Mouse (Mus musculus): ENCODE results near the gene Naip1.
A peak's percentile ranks its signal among the peaks of the same experiment; 100 is the strongest.
"Not testable (repeated sequence)": the region's sequence is repeated elsewhere in the genome, so short reads cannot be mapped to it uniquely, and the experiment has no call there.

The Naip1 gene

GRCm38 (mm10) chr13:100452415-100453127 is at the start of gene Naip1:
TSS of gene Naip1 (minus strand) at chr13:100452869.
- DNase-seq (ENCODE audit: low read depth): not testable (repeated sequence)

- not testable (repeated sequence) for DNase-seq (ENCODE audit: low read depth)
These were observed 47.0 kb upstream of the Naip1 start for GRCm38 (mm10) chr13:100499625-100500024.

- no peak for DNase-seq (ENCODE audit: low read depth)
These were observed 42.7 kb upstream of the Naip1 start for GRCm38 (mm10) chr13:100495337-100495736.

DNA sequence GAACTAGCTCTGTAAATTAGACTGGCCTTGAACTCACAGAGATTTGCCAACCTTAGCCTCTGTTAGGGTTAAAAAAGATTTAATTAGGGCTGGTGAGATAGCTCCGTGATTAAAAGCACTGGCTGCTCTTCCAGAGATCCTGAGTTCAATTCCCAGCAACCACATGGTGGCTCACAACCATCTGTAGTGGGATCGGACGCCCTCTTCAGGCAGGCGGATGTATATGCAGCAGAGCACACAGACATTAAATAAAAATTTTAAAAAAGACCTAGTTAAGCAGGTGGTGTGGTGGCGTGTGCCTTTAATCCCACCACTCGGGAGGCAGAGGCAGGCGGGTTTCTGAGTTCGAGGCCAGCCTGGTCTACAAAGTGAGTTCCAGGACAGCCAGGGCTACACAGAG is 41.7 kb upstream of the Naip1 start:
- DNase-seq (ENCODE audit: low read depth): not testable (repeated sequence)

DNA sequence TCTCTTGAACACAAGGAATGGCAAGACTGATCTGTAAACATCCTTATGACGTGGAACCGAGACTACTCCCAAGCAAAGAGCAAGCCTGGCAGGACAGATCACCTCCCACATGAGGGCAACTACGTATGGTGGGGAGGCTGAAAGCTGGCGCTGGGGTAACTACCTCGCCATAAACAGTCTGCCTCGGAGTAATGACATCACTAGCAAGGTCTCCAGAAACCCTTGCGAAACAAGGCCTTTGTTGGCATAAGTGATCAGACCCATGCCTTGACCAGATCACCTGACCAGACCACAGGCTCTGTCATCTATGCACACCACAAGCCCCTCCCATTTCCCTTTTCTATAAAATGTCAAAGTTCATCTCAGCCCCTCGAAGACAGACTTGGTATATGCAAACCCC is 40.6 kb upstream of the Naip1 start:
- no peak for DNase-seq (ENCODE audit: low read depth)

DNA sequence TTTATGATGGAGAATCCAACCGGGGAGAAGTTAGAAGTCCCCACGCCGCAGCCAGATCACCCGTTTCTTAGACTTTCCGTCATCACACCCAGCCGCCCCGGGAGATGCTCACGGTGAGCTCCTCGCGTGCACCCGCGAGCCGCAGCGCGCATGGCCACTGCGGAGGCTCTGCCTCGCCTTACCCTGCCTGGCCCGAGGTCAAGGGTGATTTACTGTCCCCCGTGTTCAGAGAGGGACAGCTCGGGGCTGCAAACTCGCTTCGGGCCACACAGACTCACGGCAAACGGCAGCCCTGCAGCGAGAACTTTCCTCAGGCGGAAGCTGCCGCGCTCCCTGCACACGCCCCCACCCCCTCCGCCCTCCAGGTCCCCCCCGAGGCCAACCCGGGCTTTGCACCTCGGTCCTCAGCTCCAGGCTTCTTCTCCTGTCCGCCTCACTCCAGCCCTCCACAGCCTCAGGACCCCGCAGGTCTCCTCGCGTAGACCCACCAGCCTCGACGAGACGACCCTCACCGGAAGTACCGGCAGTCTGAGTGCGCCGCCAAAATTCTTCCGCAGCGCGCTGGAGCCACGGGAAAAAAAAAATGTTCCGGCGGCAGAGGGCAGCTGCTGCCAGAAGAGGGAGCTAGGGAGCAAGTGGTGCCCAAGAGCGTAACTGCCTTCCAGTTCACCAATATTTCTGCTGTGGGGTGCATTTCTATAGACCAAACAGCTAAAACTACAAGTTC is 39.6 kb upstream of the Naip1 start, which contains the start of gene Gtf2h2:
Gtf2h2 (minus strand) TSS at position 519 of the 727 bp plus-strand sequence.
- DNase-seq (ENCODE audit: low read depth): peak; percentile 40

DNA sequence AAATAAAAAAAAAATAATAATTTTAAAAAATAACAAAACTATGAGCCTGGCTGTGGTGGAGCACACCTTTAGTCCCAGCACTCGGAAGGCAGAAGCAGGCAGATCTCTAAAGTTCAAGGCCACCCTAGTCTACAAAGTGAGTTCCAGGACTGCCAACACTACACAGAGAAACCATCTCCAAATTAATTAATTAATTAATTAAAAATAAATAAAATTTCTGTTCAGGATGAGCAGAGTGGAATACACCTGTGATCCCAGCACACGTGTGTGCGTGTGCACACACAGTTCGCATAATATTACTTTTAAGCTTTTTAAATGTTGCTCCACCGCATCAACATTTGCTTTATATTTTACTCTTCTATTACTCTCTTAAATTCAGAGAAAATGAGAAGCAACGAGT is 39.0 kb upstream of the Naip1 start:
- no peak for DNase-seq (ENCODE audit: low read depth)

GRCm38 (mm10) chr13:100490424-100490823 is 37.8 kb upstream of the Naip1 start:
- DNase-seq (ENCODE audit: low read depth): no peak

DNA sequence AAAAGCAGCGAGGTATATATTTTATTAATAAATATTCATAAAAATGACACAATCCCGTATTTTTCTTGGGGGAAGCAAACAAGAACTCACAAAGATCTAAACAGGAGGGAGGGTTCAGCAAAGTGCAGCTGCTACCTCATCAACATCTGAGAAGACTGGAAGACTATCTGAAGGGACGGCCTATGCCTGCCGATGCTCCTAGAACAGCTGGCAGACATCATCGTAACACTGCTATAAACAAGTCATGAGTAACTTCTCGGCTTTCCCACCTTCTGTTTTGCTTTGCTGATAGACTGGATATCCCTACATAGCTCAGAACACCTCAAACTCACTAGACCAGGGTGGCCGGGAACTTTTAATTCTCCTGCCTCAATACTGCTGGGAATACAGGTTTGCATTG is 30.9 kb upstream of the Naip1 start:
- DNase-seq (ENCODE audit: low read depth): no peak

DNA sequence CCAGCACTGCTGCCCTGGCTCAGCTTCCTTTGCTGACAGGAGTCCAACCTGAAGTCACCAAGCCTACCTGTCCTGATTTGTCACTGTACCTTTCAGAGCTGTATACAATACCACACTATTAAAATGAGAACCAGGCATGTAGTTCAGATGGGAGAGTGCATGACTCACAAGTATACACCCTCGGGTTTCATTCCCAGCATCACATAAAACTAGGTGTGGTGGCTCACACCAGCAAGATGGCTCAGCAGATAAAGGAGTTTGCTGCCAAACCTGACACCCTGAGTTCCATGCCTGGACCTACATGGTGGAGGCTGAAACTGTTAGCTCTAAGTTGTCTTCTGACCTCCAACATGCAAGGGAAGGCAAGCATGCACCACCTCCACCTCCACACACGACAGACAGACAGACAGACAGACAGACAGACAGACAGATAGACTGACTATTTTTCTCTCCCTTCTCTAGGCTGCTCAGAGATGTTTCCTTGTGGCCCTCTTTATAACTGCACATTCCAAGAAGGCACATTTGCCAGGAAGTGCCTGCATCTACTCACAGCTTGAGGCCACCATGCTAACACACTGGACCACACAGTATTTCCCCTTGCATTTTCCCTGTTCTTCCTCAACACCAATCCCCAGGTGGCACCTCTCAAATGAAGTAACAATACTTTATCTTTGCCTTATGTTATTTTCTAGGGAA is 11.0 kb upstream of the Naip1 start:
- no peak for DNase-seq (ENCODE audit: low read depth)

GRCm38 (mm10) chr13:100461336-100461735 is 8.7 kb upstream of the Naip1 start:
- DNase-seq (ENCODE audit: low read depth): no peak

- DNase-seq (ENCODE audit: low read depth): no peak
These were observed 3.2 kb downstream of the Naip1 start for GRCm38 (mm10) chr13:100449495-100449894.

GRCm38 (mm10) chr13:100440116-100440515 is 12.6 kb downstream of the Naip1 start:
- DNase-seq (ENCODE audit: low read depth): no peak

- DNase-seq (ENCODE audit: low read depth): peak; percentile 7
These were observed 14.0 kb downstream of the Naip1 start for GRCm38 (mm10) chr13:100438701-100439100.

- no peak for DNase-seq (ENCODE audit: low read depth)
These were observed 15.3 kb downstream of the Naip1 start for GRCm38 (mm10) chr13:100437322-100437825.

DNA sequence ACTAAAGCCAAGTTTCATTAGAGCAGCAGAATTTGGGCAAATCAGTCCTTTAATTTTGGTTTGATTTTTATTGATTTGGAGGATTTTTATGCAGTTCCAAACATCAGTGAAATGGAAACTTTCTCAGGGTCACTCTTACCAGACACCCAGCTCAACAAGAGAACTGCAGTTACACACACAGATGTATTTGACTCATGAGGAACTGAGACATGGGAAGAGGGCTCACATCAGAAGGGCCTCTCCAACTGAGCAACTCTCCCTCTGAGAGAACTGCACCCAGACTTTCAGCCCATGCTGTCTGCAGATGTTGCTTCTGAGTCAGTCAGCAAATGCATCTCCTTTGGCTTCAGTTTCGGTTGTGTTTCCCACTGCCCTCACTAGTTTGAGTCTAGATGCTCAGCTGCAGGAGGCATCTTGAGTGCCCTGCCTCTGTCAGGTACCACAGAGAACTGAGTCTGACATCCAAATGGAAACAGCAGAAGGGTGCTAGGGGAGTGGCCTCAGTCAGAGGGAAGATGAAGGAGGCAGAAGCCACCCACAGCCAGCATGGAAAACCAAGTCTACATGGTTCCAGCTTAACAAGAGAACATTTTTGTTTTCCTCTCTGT is 16.0 kb downstream of the Naip1 start:
- not testable (repeated sequence) for DNase-seq (ENCODE audit: low read depth)

DNA sequence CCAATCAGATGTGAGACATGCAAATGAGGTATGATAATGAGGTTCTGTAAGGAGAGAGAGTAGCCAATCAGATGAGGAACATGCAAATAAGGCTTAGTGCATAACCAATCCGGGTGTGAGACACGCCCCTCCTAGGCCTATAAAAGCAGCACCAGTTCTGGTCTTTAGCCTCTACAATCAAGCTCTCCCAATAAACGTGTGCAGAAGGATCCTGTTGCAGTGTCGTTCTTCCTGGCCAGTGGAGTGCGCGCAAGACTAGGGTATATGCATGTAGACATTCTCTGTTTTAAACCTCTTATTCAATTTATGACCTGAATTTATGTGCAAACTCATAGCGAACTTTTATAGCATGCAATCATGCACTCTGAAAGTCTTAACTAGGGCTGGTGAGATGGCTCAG is 32.7 kb downstream of the Naip1 start:
- DNase-seq (ENCODE audit: low read depth): not testable (repeated sequence)

GRCm38 (mm10) chr13:100414428-100414827 is 38.2 kb downstream of the Naip1 start:
- DNase-seq (ENCODE audit: low read depth): no peak

- no peak for DNase-seq (ENCODE audit: low read depth)
These were observed 42.8 kb downstream of the Naip1 start for GRCm38 (mm10) chr13:100409825-100410224.

GRCm38 (mm10) chr13:100409181-100409580 is 43.5 kb downstream of the Naip1 start:
- DNase-seq (ENCODE audit: low read depth): no peak

- no peak for DNase-seq (ENCODE audit: low read depth)
These were observed 44.4 kb downstream of the Naip1 start for GRCm38 (mm10) chr13:100408242-100408641.

Measured in fibroblast of lung, adult 2 months (primary cell).